Mouse (Mus musculus) liver, embryonic 14.5 days (tissue): ENCODE measurements around the gene Slc1a1. TPM values are rescaled to one million over a fixed set of nuclear protein-coding genes. Genes with fewer than 3 reads are reported as not detected.

Experiments used
- ATAC-seq: fragments of 200-750 bp; cut with Nextera tagmentation; 2 replicates; pipeline ENCODE4 v1.8.0; 2017; ENCODE audit warnings: moderate number of reproducible peaks, mild to moderate bottlenecking, moderate library complexity; ENCODE audit not compliant: insufficient read depth
- DNase-seq, 3 experiments: peaks; one replicate each; pipeline ENCODE4 v3.0.0-alpha.2; 2012 to 2013; ENCODE audit warnings: low read depth in 3 of 3, low spot score in 3 of 3
- H3K27ac ChIP-seq: fragments of 300-500 bp; sonication (generic); 2 replicates; pipeline ENCODE4 v1.5.1; 2014; ENCODE audit warnings: moderate library complexity, mild to moderate bottlenecking, control low read depth, inconsistent platforms
- H3K27me3 ChIP-seq: fragments of 300-500 bp; sonication (generic); 2 replicates; pipeline ENCODE4 v1.6.1; 2014; ENCODE audit warnings: mild to moderate bottlenecking, low read length, moderate library complexity; ENCODE audit not compliant: control insufficient read depth, insufficient read depth
- H3K36me3 ChIP-seq: fragments of 300-500 bp; sonication (generic); replicated peaks from 2 replicates; pipeline ENCODE4 v1.6.1; 2014; ENCODE audit warnings: low read depth; ENCODE audit not compliant: control insufficient read depth, insufficient read depth
- H3K4me1 ChIP-seq, 2 experiments: fragments of 200-500 bp in 1 of 2; fragments of 300-500 bp in 1 of 2; sonication (generic) in 1 of 2; replicated peaks; 2 replicates each; pipeline ENCODE4 v1.6.1; 2012 to 2014; ENCODE audit warnings: antibody characterized with exemption in 1 of 2, inconsistent platforms in 1 of 2, low read length in 1 of 2; ENCODE audit not compliant: control insufficient read depth in 2 of 2, insufficient read depth in 2 of 2
- H3K4me2 ChIP-seq: fragments of 300-500 bp; sonication (generic); 2 replicates; pipeline ENCODE4 v1.6.1; 2014; ENCODE audit warnings: low read depth, mild to moderate bottlenecking, control low read depth, moderate library complexity
- H3K4me3 ChIP-seq, 2 experiments: fragments of 200-500 bp in 1 of 2; fragments of 300-500 bp in 1 of 2; sonication (generic) in 1 of 2; 2 replicates each; pipeline ENCODE4 v1.5.1; 2012 to 2014; ENCODE audit warnings: low read depth in 2 of 2, low read length in 2 of 2, mild to moderate bottlenecking in 2 of 2, control low read depth in 1 of 2, inconsistent platforms in 1 of 2, moderate library complexity in 1 of 2; ENCODE audit not compliant: insufficient read depth in 1 of 2
- H3K9ac ChIP-seq: fragments of 300-500 bp; sonication (generic); replicated peaks from 2 replicates; pipeline ENCODE4 v1.6.1; 2014; ENCODE audit warnings: mild to moderate bottlenecking, control low read depth, moderate library complexity
- H3K9me3 ChIP-seq: fragments of 300-500 bp; sonication (generic); 2 replicates; pipeline ENCODE4 v1.6.1; 2016; ENCODE audit warnings: low read length, mixed read lengths; ENCODE audit not compliant: control insufficient read depth
- CTCF ChIP-seq: IDR thresholded peaks from 2 replicates; pipeline ENCODE4 v1.5.1; 2016; ENCODE audit warnings: antibody characterized with exemption, low read depth, control low read depth
- EP300 ChIP-seq: IDR thresholded peaks from 2 replicates; pipeline ENCODE4 v1.6.1; 2016; ENCODE audit warnings: antibody characterized with exemption, low read depth
- WGBS: fragments of 180-500 bp; shearing (Covaris S2); extraction: QIAGEN DNeasy Blood & Tissue Kit; methylation state at CpG from one replicate; pipeline ENCODE4 v1.1.7; 2014; ENCODE audit not compliant: insufficient replicate concordance; 5-methylcytosine and 5-hydroxymethylcytosine counted together
- polyA plus RNA-seq, 2 experiments: library from polyadenylated mRNA; depleted of rRNA in 1 of 2; stranded (reverse) in 1 of 2; unstranded in 1 of 2; fragments of >200 nt; fragmentation: Nextera tagmentation in 1 of 2; extraction: Ambion mirVana in 1 of 2; gene quantifications; 2 replicates each; pipeline versions ENCODE4 v1.2.1 to v1.2.3; 2012 to 2014

The Slc1a1 gene
- polyA plus RNA-seq, 2 experiments = not detected

GRCm38 (mm10) chr19:28963513-28963841 is 128.6 kb downstream of the Slc1a1 start:
- Histone ChIP-seq H3K27ac (no peak overlapping the region), H3K4me2 (peak overlapping the region; percentile 71), H3K27me3 (no peaks in the 10 kb centered on the region), H3K9ac (no peak overlapping the region; the same call in 1 of the 2 replicates), H3K4me3 (peak overlapping the region; percentile 59 to 74), H3K4me1 (peaks cover 0 to 5% of the 10 kb centered on the region in 2 experiments; a peak in 3 of 4 replicates), H3K9me3 (no peaks in the 10 kb centered on the region), H3K36me3 (no peaks in the 10 kb centered on the region)
- ATAC-seq (no peak), DNase-seq (no peak)
- no peak for TF ChIP-seq EP300
- no peak for TF ChIP-seq CTCF
- 9% methylated on average over 4 of the region's 4 CpGs for WGBS

Other genes starting within 250 kb of the Slc1a1 start
- 0.08 and 0.12 TPM in 2 replicates for gene Glis3, start 155.0 kb upstream of the Slc1a1 start, polyA plus RNA-seq (2012; rRNA removed)
- 0.14 and 0.20 TPM in 2 replicates for gene Glis3, start 155.0 kb upstream of the Slc1a1 start, polyA plus RNA-seq (2014; fragmentation: Nextera tagmentation; extraction: Ambion mirVana)
- 1.3 and 1.5 TPM in 2 replicates for gene Plpp6, start 128.9 kb downstream of the Slc1a1 start, polyA plus RNA-seq (2012; rRNA removed)
- 2.0 and 3.5 TPM in 2 replicates for gene Plpp6, start 128.9 kb downstream of the Slc1a1 start, polyA plus RNA-seq (2014; fragmentation: Nextera tagmentation; extraction: Ambion mirVana)
- 1.5 and 2.8 TPM in 2 replicates for gene 4430402I18Rik, start 132.8 kb downstream of the Slc1a1 start, polyA plus RNA-seq (2012; rRNA removed)
- gene 4430402I18Rik, start 132.8 kb downstream of the Slc1a1 start, polyA plus RNA-seq (2014; fragmentation: Nextera tagmentation; extraction: Ambion mirVana) = 1.4 and 3.1 TPM in 2 replicates
- 5.8 and 8.3 TPM in 2 replicates for gene Cdc37l1, start 155.3 kb downstream of the Slc1a1 start, polyA plus RNA-seq (2012; rRNA removed)
- 8.0 and 8.7 TPM in 2 replicates for gene Cdc37l1, start 155.3 kb downstream of the Slc1a1 start, polyA plus RNA-seq (2014; fragmentation: Nextera tagmentation; extraction: Ambion mirVana)
- gene Ak3, start 212.9 kb downstream of the Slc1a1 start, polyA plus RNA-seq (2012; rRNA removed) = 12.0 and 16.3 TPM in 2 replicates
- 41.5 and 44.0 TPM in 2 replicates for gene Ak3, start 212.9 kb downstream of the Slc1a1 start, polyA plus RNA-seq (2014; fragmentation: Nextera tagmentation; extraction: Ambion mirVana)